Mouse (Mus musculus) heart, adult 2 months (tissue): ENCODE results near the gene Prkag3. TPM values are rescaled to one million over a fixed set of nuclear protein-coding genes. Genes with fewer than 3 reads are reported as not detected.

Source experiments
- DNase-seq, 2 experiments: peaks; one replicate each; pipeline ENCODE4 v3.0.0; 2021
- H3K27ac ChIP-seq: fragments of 200-600 bp; 2 replicates; pipeline ENCODE4 v1.8.1; 2022
- H3K27me3 ChIP-seq: fragments of 200-500 bp; 2 replicates; pipeline ENCODE4 v1.6.1; 2012; ENCODE audit warnings: mild to moderate bottlenecking, low read length, inconsistent platforms, mixed read lengths; ENCODE audit not compliant: control insufficient read depth, insufficient read depth
- H3K36me3 ChIP-seq: fragments of 200-500 bp; 2 replicates; pipeline ENCODE4 v1.6.1; 2012; ENCODE audit warnings: low read length, inconsistent platforms; ENCODE audit not compliant: control insufficient read depth, insufficient read depth
- H3K4me1 ChIP-seq: fragments of 200-500 bp; 2 replicates; pipeline ENCODE4 v1.6.1; 2011; ENCODE audit warnings: low read length; ENCODE audit not compliant: control insufficient read depth, insufficient read depth
- H3K4me3 ChIP-seq: fragments of 200-600 bp; 2 replicates; pipeline ENCODE4 v1.8.1; 2022
- H3K79me2 ChIP-seq: fragments of 200-500 bp; replicated peaks from 2 replicates; pipeline ENCODE4 v1.6.1; 2012; ENCODE audit warnings: mild to moderate bottlenecking, inconsistent platforms, low read length, moderate library complexity, mixed read lengths; ENCODE audit not compliant: control insufficient read depth, insufficient read depth
- H3K9ac ChIP-seq: fragments of 200-500 bp; 2 replicates; pipeline ENCODE4 v1.6.1; 2012; ENCODE audit warnings: low read depth, mild to moderate bottlenecking, control low read depth, inconsistent platforms, low read length, mixed read lengths
- CTCF ChIP-seq: fragments of 200-600 bp; IDR thresholded peaks from 2 replicates; pipeline ENCODE4 v1.8.1; 2022; ENCODE audit warnings: antibody characterized with exemption, mild to moderate bottlenecking, moderate library complexity
- EP300 ChIP-seq: fragments of 200-500 bp; IDR thresholded peaks from 2 replicates; pipeline ENCODE4 v1.6.1; 2011; ENCODE audit warnings: low read depth, low read length, control low read depth; ENCODE audit not compliant: insufficient read depth
- POLR2A ChIP-seq: fragments of 200-500 bp; IDR thresholded peaks from 2 replicates; pipeline ENCODE4 v1.6.1; 2011; ENCODE audit warnings: mild to moderate bottlenecking, low read depth, low read length, control low read depth; ENCODE audit not compliant: insufficient read depth
- WGBS: fragments of 180-500 bp; shearing (Covaris S2); methylation state at CpG from one replicate; pipeline ENCODE4 v1.1.7; 2018; 5-methylcytosine and 5-hydroxymethylcytosine counted together
- intact Hi-C: fragments of 180-260 bp; cut with DNase I; formaldehyde crosslinking; loops from one replicate; pipeline ENCODE4 v1.15.1; 2025
- polyA plus RNA-seq: library from polyadenylated mRNA; depleted of rRNA; stranded (reverse); fragments of >200 nt; gene quantifications from 2 replicates; pipeline ENCODE4 v1.2.3, GENCODE M21; 2012
- total RNA-seq, 2 experiments: library from RNA; stranded (reverse); gene quantifications; 2 replicates each; pipeline ENCODE4 v1.2.3; 2021

The Prkag3 gene
- total and polyA plus RNA-seq, 3 experiments, result 1.1 to 2.1 (median 1.3) TPM

GRCm38 (mm10) chr1:74791249-74791648 lies 42.2 kb upstream of the Prkag3 start, which contains the start of gene Wnt10a:
TSS of gene Wnt10a (plus strand) at chr1:74791516.
- intact Hi-C loops, result no loop called here
- Histone ChIP-seq H3K9ac (no peak within 1 kb of the TSS), H3K27me3 (peaks cover 21% of the 10 kb centered on the region), H3K79me2 (no peaks in the 10 kb centered on the region), H3K4me1 (no peaks in the 10 kb centered on the region; the same call in 1 of the 2 replicates), H3K36me3 (no peaks in the 10 kb centered on the region), H3K27ac (no peak within 1 kb of the TSS), H3K4me3 (no peak within 1 kb of the TSS)
- WGBS, result 6% methylated on average over 11 of the region's 11 CpGs
- TF ChIP-seq POLR2A (no peak), EP300 (no peak), CTCF (no peak)
- no peak for DNase-seq

- H3K27me3 ChIP-seq, result peaks cover 20% of the 10 kb centered on the region
- no peaks in the 10 kb centered on the region for H3K36me3 ChIP-seq
- WGBS, result 21% methylated on average over 3 of the region's 3 CpGs
- H3K9ac ChIP-seq, result no peak overlapping the region
- no peak overlapping the region for H3K4me3 ChIP-seq
- H3K4me1 ChIP-seq, result no peaks in the 10 kb centered on the region; the same call in 1 of the 2 replicates
- TF ChIP-seq EP300 (no peak), POLR2A (no peak)
- intact Hi-C loops, result no loop called here
- no peak overlapping the region for H3K27ac ChIP-seq
- no peak for DNase-seq
- H3K79me2 ChIP-seq, result no peaks in the 10 kb centered on the region
These were observed 41.1 kb upstream of the Prkag3 start for GRCm38 (mm10) chr1:74790095-74790494.

GRCm38 (mm10) chr1:74788603-74789176 lies 39.7 kb upstream of the Prkag3 start:
- 17% methylated on average over 6 of the region's 6 CpGs for WGBS
- no peak for DNase-seq
- no peak overlapping the region for H3K27ac ChIP-seq
- intact Hi-C loops, result loop anchor here (1.0 kb wide), 1 partner anchor 19 kb away; no protein-coding TSS in a partner anchor
- H3K4me1 ChIP-seq, result no peaks in the 10 kb centered on the region; the same call in 1 of the 2 replicates
- H3K27me3 ChIP-seq, result peaks cover 17% of the 10 kb centered on the region
- TF ChIP-seq EP300 (no peak), CTCF (no peak)
- no peaks in the 10 kb centered on the region for H3K36me3 ChIP-seq
- no peak overlapping the region for H3K9ac ChIP-seq
- H3K79me2 ChIP-seq, result no peaks in the 10 kb centered on the region
- H3K4me3 ChIP-seq, result no peak overlapping the region

- H3K27me3 ChIP-seq, result peaks cover 17% of the 10 kb centered on the region
- H3K27ac ChIP-seq, result no peak overlapping the region
- H3K79me2 ChIP-seq, result no peaks in the 10 kb centered on the region
- WGBS, result 6% methylated on average over 7 of the region's 7 CpGs
- DNase-seq, result peak; percentile 66 to 69
- TF ChIP-seq CTCF, result peak; percentile 82
- no peak for TF ChIP-seq EP300
- H3K4me1 ChIP-seq, result no peaks in the 10 kb centered on the region; the same call in 1 of the 2 replicates
- intact Hi-C loops, result loop anchor here (1.0 kb wide), 1 partner anchor 19 kb away; no protein-coding TSS in a partner anchor
- H3K9ac ChIP-seq, result no peak overlapping the region
- no peaks in the 10 kb centered on the region for H3K36me3 ChIP-seq
- H3K4me3 ChIP-seq, result no peak overlapping the region
These were observed 38.8 kb upstream of the Prkag3 start for GRCm38 (mm10) chr1:74787846-74788245.

GRCm38 (mm10) chr1:74784041-74784759 lies 35.2 kb upstream of the Prkag3 start:
- no peaks in the 10 kb centered on the region for H3K36me3 ChIP-seq
- 1% methylated on average over 67 of the region's 67 CpGs for WGBS
- peak overlapping the region; percentile 48 for H3K4me3 ChIP-seq
- DNase-seq, result peak; percentile 55 to 62
- H3K27me3 ChIP-seq, result peaks cover 10% of the 10 kb centered on the region
- TF ChIP-seq POLR2A, result no peak
- TF ChIP-seq CTCF, result peak; percentile 77
- H3K79me2 ChIP-seq, result no peaks in the 10 kb centered on the region
- peak overlapping the region; percentile 46; the same call in 1 of the 2 replicates for H3K9ac ChIP-seq
- no peaks in the 10 kb centered on the region; the same call in 1 of the 2 replicates for H3K4me1 ChIP-seq
- intact Hi-C loops, result no loop called here
- no peak overlapping the region for H3K27ac ChIP-seq

GRCm38 (mm10) chr1:74783554-74783953 lies 34.5 kb upstream of the Prkag3 start:
- no peak for TF ChIP-seq EP300
- Histone ChIP-seq H3K79me2 (no peaks in the 10 kb centered on the region), H3K27ac (no peak overlapping the region), H3K36me3 (no peaks in the 10 kb centered on the region), H3K9ac (no peak overlapping the region), H3K4me3 (peak overlapping the region; percentile 48), H3K4me1 (no peaks in the 10 kb centered on the region; the same call in 1 of the 2 replicates), H3K27me3 (peaks cover 10% of the 10 kb centered on the region)
- intact Hi-C loops, result no loop called here
- WGBS, result 15% methylated on average over 13 of the region's 13 CpGs
- DNase-seq, result no peak
